Mouse (Mus musculus) neural tube, embryonic 14.5 days (tissue): ENCODE measurements around the gene Sart1. TPM values are rescaled to one million over a fixed set of nuclear protein-coding genes. Genes with fewer than 3 reads are reported as not detected.
A peak's percentile ranks its signal among the peaks of the same experiment; 100 is the strongest.
"Not testable (repeated sequence)": the region's sequence is repeated elsewhere in the genome, so short reads cannot be mapped to it uniquely, and the experiment has no call there.

Source experiments
- ATAC-seq: fragments of 200-750 bp; cut with Nextera tagmentation; 2 replicates; pipeline ENCODE4 v1.8.0; 2017; ENCODE audit warnings: low read depth, mild to moderate bottlenecking, moderate TSS enrichment, moderate library complexity
- H3K27ac ChIP-seq: fragments of 300-500 bp; sonication (generic); 2 replicates; pipeline ENCODE4 v1.5.1; 2014; ENCODE audit warnings: low read depth, mild to moderate bottlenecking, control low read depth, low read length, moderate library complexity, mixed read lengths
- H3K27me3 ChIP-seq: fragments of 300-500 bp; sonication (generic); 2 replicates; pipeline ENCODE4 v1.6.1; 2014; ENCODE audit warnings: low read length; ENCODE audit not compliant: control insufficient read depth, insufficient read depth
- H3K36me3 ChIP-seq: fragments of 300-500 bp; sonication (generic); 2 replicates; pipeline ENCODE4 v1.6.1; 2014; ENCODE audit warnings: low read length, mixed read lengths; ENCODE audit not compliant: control insufficient read depth, insufficient read depth
- H3K4me1 ChIP-seq: fragments of 300-500 bp; sonication (generic); 2 replicates; pipeline ENCODE4 v1.6.1; 2014; ENCODE audit warnings: low read length; ENCODE audit not compliant: control insufficient read depth, insufficient read depth
- H3K4me2 ChIP-seq: fragments of 300-500 bp; sonication (generic); 2 replicates; pipeline ENCODE4 v1.6.1; 2014; ENCODE audit warnings: mild to moderate bottlenecking, low read depth, low read length, control low read depth
- H3K4me3 ChIP-seq: fragments of 300-500 bp; sonication (generic); 2 replicates; pipeline ENCODE4 v1.5.1; 2014; ENCODE audit warnings: low read depth, low read length, control low read depth, mixed read lengths
- H3K9ac ChIP-seq: fragments of 300-500 bp; sonication (generic); replicated peaks from 2 replicates; pipeline ENCODE4 v1.6.1; 2014; ENCODE audit warnings: low read depth, mild to moderate bottlenecking, control low read depth, low read length, mixed read lengths
- H3K9me3 ChIP-seq: fragments of 300-500 bp; sonication (generic); 2 replicates; pipeline ENCODE4 v1.6.1; 2016; ENCODE audit warnings: low read length; ENCODE audit not compliant: control insufficient read depth
- WGBS: fragments of 180-500 bp; shearing (Covaris S2); extraction: QIAGEN DNeasy Blood & Tissue Kit; methylation state at CpG from one replicate; pipeline ENCODE4 v1.1.7; 2014; 5-methylcytosine and 5-hydroxymethylcytosine counted together
- polyA plus RNA-seq: library from polyadenylated mRNA; unstranded; fragments of >200 nt; fragmentation: Nextera tagmentation; extraction: Ambion mirVana; gene quantifications from 2 replicates; pipeline ENCODE4 v1.2.1, GENCODE M21; 2014

Gene Sart1
- polyA plus RNA-seq, 1 experiment from 2014 or later, result 55.6 TPM

GRCm38 (mm10) chr19:5407133-5407532 lies 18.6 kb upstream of the Sart1 start:
- Histone ChIP-seq H3K4me1 (peaks cover 11% of the 10 kb centered on the region), H3K4me3 (peak overlapping the region; percentile 58), H3K27ac (peak overlapping the region; percentile 88), H3K36me3 (no peaks in the 10 kb centered on the region), H3K9ac (peak overlapping the region; percentile 66), H3K4me2 (peak overlapping the region; percentile 90), H3K27me3 (no peaks in the 10 kb centered on the region), H3K9me3 (no peaks in the 10 kb centered on the region)
- WGBS, result 16% methylated on average over 7 of the region's 7 CpGs
- peak; percentile 68 for ATAC-seq

GRCm38 (mm10) chr19:5406531-5407126 lies 18.1 kb upstream of the Sart1 start:
- not testable (repeated sequence) for H3K36me3 ChIP-seq, H3K27me3 ChIP-seq, H3K9me3 ChIP-seq
- Histone ChIP-seq H3K27ac (peak overlapping the region; percentile 88), H3K9ac (peak overlapping the region; percentile 66), H3K4me1 (peaks cover 11% of the 10 kb centered on the region), H3K4me3 (peak overlapping the region; percentile 58), H3K4me2 (peak overlapping the region; percentile 90)
- peak; percentile 87 for ATAC-seq
- WGBS, result 10% methylated on average over 21 of the region's 25 CpGs

- Histone ChIP-seq H3K4me3 (peak overlapping the region; percentile 23), H3K4me1 (peaks cover 11% of the 10 kb centered on the region), H3K27ac (peak overlapping the region; percentile 29; the same call in 1 of the 2 replicates), H3K9ac (peak overlapping the region; percentile 8; the same call in 1 of the 2 replicates), H3K4me2 (peak overlapping the region; percentile 45), H3K27me3 (no peaks in the 10 kb centered on the region), H3K9me3 (no peaks in the 10 kb centered on the region), H3K36me3 (no peaks in the 10 kb centered on the region)
- ATAC-seq, result no peak
- WGBS, result 19% methylated on average over 7 of the region's 7 CpGs
Measured at GRCm38 (mm10) chr19:5405924-5406323, 17.4 kb upstream of the Sart1 start.

- Histone ChIP-seq H3K4me1 (peaks cover 4% of the 10 kb centered on the region), H3K9me3 (no peaks in the 10 kb centered on the region), H3K27ac (no peak within 1 kb of the TSS), H3K27me3 (no peaks in the 10 kb centered on the region), H3K4me3 (no peak within 1 kb of the TSS), H3K9ac (no peak within 1 kb of the TSS), H3K36me3 (no peaks in the 10 kb centered on the region), H3K4me2 (no peak within 1 kb of the TSS)
- no peak for ATAC-seq
- WGBS, result 71% methylated on average over 8 of the region's 8 CpGs
Measured at GRCm38 (mm10) chr19:5402293-5402692, 13.8 kb upstream of the Sart1 start, which contains the start of gene Tsga10ip. Gene Tsga10ip, minus strand, starts transcription at chr19:5402526.

GRCm38 (mm10) chr19:5401073-5401472 lies 12.6 kb upstream of the Sart1 start:
- H3K9ac ChIP-seq, ATAC-seq, H3K4me1 ChIP-seq, H3K27me3 ChIP-seq, H3K4me3 ChIP-seq, H3K9me3 ChIP-seq, H3K4me2 ChIP-seq, H3K27ac ChIP-seq, H3K36me3 ChIP-seq: not testable (repeated sequence)
- 82% methylated on average over 4 of the region's 4 CpGs for WGBS

- no peak for ATAC-seq
- 69% methylated on average over 4 of the region's 4 CpGs for WGBS
Measured at GRCm38 (mm10) chr19:5395371-5395770, 6.9 kb upstream of the Sart1 start.

GRCm38 (mm10) chr19:5394168-5394567 lies 5.7 kb upstream of the Sart1 start:
- no peaks in the 10 kb centered on the region for H3K36me3 ChIP-seq
- no peaks in the 10 kb centered on the region for H3K27me3 ChIP-seq
- no peaks in the 10 kb centered on the region for H3K9me3 ChIP-seq
- no peak overlapping the region for H3K4me3 ChIP-seq
- no peak overlapping the region for H3K27ac ChIP-seq
- 58% methylated on average over 10 of the region's 10 CpGs for WGBS
- H3K4me2 ChIP-seq, result no peak overlapping the region
- H3K4me1 ChIP-seq, result peaks cover 10% of the 10 kb centered on the region
- H3K9ac ChIP-seq, result no peak overlapping the region
- ATAC-seq, result no peak

More at GRCm38 (mm10) chr19:5395371-5395770, 6.9 kb upstream of the Sart1 start:
- H3K27ac ChIP-seq, result no peak overlapping the region
- H3K27me3 ChIP-seq, result no peaks in the 10 kb centered on the region
- H3K9me3 ChIP-seq, result no peaks in the 10 kb centered on the region
- H3K4me3 ChIP-seq, result no peak overlapping the region
- H3K4me2 ChIP-seq, result no peak overlapping the region
- no peaks in the 10 kb centered on the region for H3K36me3 ChIP-seq
- no peaks in the 10 kb centered on the region for H3K4me1 ChIP-seq
- no peak overlapping the region for H3K9ac ChIP-seq

GRCm38 (mm10) chr19:5392892-5393291 lies 4.4 kb upstream of the Sart1 start:
- Histone ChIP-seq H3K9me3 (no peaks in the 10 kb centered on the region), H3K4me2 (no peak overlapping the region), H3K9ac (no peak overlapping the region), H3K27me3 (peaks cover 4% of the 10 kb centered on the region; the same call in 1 of the 2 replicates), H3K27ac (no peak overlapping the region), H3K36me3 (no peaks in the 10 kb centered on the region), H3K4me1 (peaks cover 11% of the 10 kb centered on the region), H3K4me3 (no peak overlapping the region)
- ATAC-seq, result no peak
- 66% methylated on average over 4 of the region's 4 CpGs for WGBS

GRCm38 (mm10) chr19:5390416-5390815 lies 1.9 kb upstream of the Sart1 start:
- Histone ChIP-seq H3K9ac (no peak overlapping the region), H3K27ac (no peak overlapping the region), H3K4me1 (peaks cover 23% of the 10 kb centered on the region), H3K4me2 (peak overlapping the region; percentile 86; the same call in 1 of the 2 replicates), H3K4me3 (no peak overlapping the region), H3K27me3 (peaks cover 4% of the 10 kb centered on the region; the same call in 1 of the 2 replicates), H3K36me3 (no peaks in the 10 kb centered on the region), H3K9me3 (no peaks in the 10 kb centered on the region)
- 90% methylated on average over 8 of the region's 8 CpGs for WGBS
- no peak for ATAC-seq
